Mouse (Mus musculus) kidney, embryonic 14.5 days (tissue): ENCODE results near the gene Atp5c1. TPM values are rescaled to one million over a fixed set of nuclear protein-coding genes. Genes with fewer than 3 reads are reported as not detected.
A peak's percentile ranks its signal among the peaks of the same experiment; 100 is the strongest.

Source experiments
- ATAC-seq: fragments of 200-750 bp; cut with Nextera tagmentation; 2 replicates; pipeline ENCODE4 v1.8.0; 2017; ENCODE audit warnings: moderate number of reproducible peaks, mild to moderate bottlenecking, moderate TSS enrichment, moderate library complexity; ENCODE audit not compliant: low FRiP score, low TSS enrichment
- H3K27ac ChIP-seq: fragments of 300-500 bp; sonication (generic); 2 replicates; pipeline ENCODE4 v1.5.1; 2014; ENCODE audit warnings: low read depth, mild to moderate bottlenecking, low read length, moderate library complexity, mixed read lengths
- H3K27me3 ChIP-seq: fragments of 300-500 bp; sonication (generic); 2 replicates; pipeline ENCODE4 v1.6.1; 2014; ENCODE audit warnings: mild to moderate bottlenecking, low read length; ENCODE audit not compliant: control insufficient read depth, insufficient read depth
- H3K36me3 ChIP-seq: fragments of 300-500 bp; sonication (generic); 2 replicates; pipeline ENCODE4 v1.6.1; 2014; ENCODE audit warnings: low read length, mixed read lengths; ENCODE audit not compliant: control insufficient read depth, insufficient read depth
- H3K4me1 ChIP-seq: fragments of 300-500 bp; sonication (generic); 2 replicates; pipeline ENCODE4 v1.6.1; 2014; ENCODE audit warnings: low read length, mixed read lengths; ENCODE audit not compliant: control insufficient read depth, insufficient read depth
- H3K4me2 ChIP-seq: fragments of 300-500 bp; sonication (generic); replicated peaks from 2 replicates; pipeline ENCODE4 v1.6.1; 2014; ENCODE audit warnings: low read depth, mild to moderate bottlenecking, low read length
- H3K4me3 ChIP-seq: fragments of 300-500 bp; sonication (generic); 2 replicates; pipeline ENCODE4 v1.5.1; 2014; ENCODE audit warnings: mild to moderate bottlenecking, low read length
- H3K9ac ChIP-seq: fragments of 300-500 bp; sonication (generic); 2 replicates; pipeline ENCODE4 v1.6.1; 2014; ENCODE audit warnings: low read depth, mild to moderate bottlenecking, low read length, moderate library complexity
- H3K9me3 ChIP-seq: fragments of 300-500 bp; sonication (generic); 2 replicates; pipeline ENCODE4 v1.6.1; 2016; ENCODE audit warnings: low read length; ENCODE audit not compliant: control insufficient read depth
- WGBS: fragments of 180-500 bp; shearing (Covaris S2); extraction: QIAGEN DNeasy Blood & Tissue Kit; methylation state at CpG from one replicate; pipeline ENCODE4 v1.1.7; 2014; 5-methylcytosine and 5-hydroxymethylcytosine counted together
- polyA plus RNA-seq: library from polyadenylated mRNA; unstranded; fragments of >200 nt; fragmentation: Nextera tagmentation; extraction: Ambion mirVana; gene quantifications from 2 replicates; pipeline ENCODE4 v1.2.1, GENCODE M21; 2014

Atp5c1 gene
- polyA plus RNA-seq, 1 experiment from 2014 or later, result 703 TPM

- Histone ChIP-seq H3K4me1 (no peaks in the 10 kb centered on the region), H3K4me3 (no peak overlapping the region), H3K27ac (no peak overlapping the region), H3K9ac (no peak overlapping the region), H3K27me3 (no peaks in the 10 kb centered on the region), H3K9me3 (no peaks in the 10 kb centered on the region), H3K36me3 (no peaks in the 10 kb centered on the region), H3K4me2 (no peak overlapping the region)
- ATAC-seq, result no peak
- 75% methylated on average over 2 of the region's 2 CpGs for WGBS
These were observed 20.2 kb upstream of the Atp5c1 start for GRCm38 (mm10) chr2:10100471-10100870.

- WGBS, result 33% methylated on average over 9 of the region's 9 CpGs
- ATAC-seq, result no peak
- no peaks in the 10 kb centered on the region for H3K4me1 ChIP-seq
- H3K9ac ChIP-seq, result no peak overlapping the region
- no peaks in the 10 kb centered on the region for H3K27me3 ChIP-seq
- H3K27ac ChIP-seq, result no peak overlapping the region
- H3K4me2 ChIP-seq, result no peak overlapping the region
- no peak overlapping the region for H3K4me3 ChIP-seq
- H3K36me3 ChIP-seq, result no peaks in the 10 kb centered on the region; the same call in 1 of the 2 replicates
- H3K9me3 ChIP-seq, result no peaks in the 10 kb centered on the region
These were observed 18.4 kb upstream of the Atp5c1 start for GRCm38 (mm10) chr2:10098598-10099215.

GRCm38 (mm10) chr2:10094327-10095100 lies 14.2 kb upstream of the Atp5c1 start:
- ATAC-seq, result no peak

GRCm38 (mm10) chr2:10087256-10087850 lies 7.0 kb upstream of the Atp5c1 start:
- Histone ChIP-seq H3K27ac (no peak overlapping the region), H3K36me3 (peaks cover 61% of the 10 kb centered on the region), H3K4me1 (no peaks in the 10 kb centered on the region), H3K9me3 (no peaks in the 10 kb centered on the region), H3K9ac (no peak overlapping the region), H3K27me3 (no peaks in the 10 kb centered on the region), H3K4me2 (no peak overlapping the region), H3K4me3 (no peak overlapping the region)
- no peak for ATAC-seq
- WGBS, result 87% methylated on average over 8 of the region's 8 CpGs

More at GRCm38 (mm10) chr2:10094327-10095100, 14.2 kb upstream of the Atp5c1 start:
- Histone ChIP-seq H3K9me3 (no peaks in the 10 kb centered on the region), H3K4me3 (no peak overlapping the region), H3K4me1 (no peaks in the 10 kb centered on the region), H3K27me3 (no peaks in the 10 kb centered on the region), H3K27ac (no peak overlapping the region), H3K36me3 (peaks cover 35% of the 10 kb centered on the region), H3K9ac (no peak overlapping the region), H3K4me2 (no peak overlapping the region)
- 72% methylated on average over 14 of the region's 14 CpGs for WGBS

- H3K4me2 ChIP-seq, result no peak overlapping the region
- peaks cover 24% of the 10 kb centered on the region for H3K36me3 ChIP-seq
- ATAC-seq, result no peak
- no peak overlapping the region for H3K9ac ChIP-seq
- no peak overlapping the region for H3K27ac ChIP-seq
- WGBS, result 44% methylated on average over 1 of the region's 1 CpGs
- H3K9me3 ChIP-seq, result no peaks in the 10 kb centered on the region
- H3K27me3 ChIP-seq, result no peaks in the 10 kb centered on the region
- H3K4me1 ChIP-seq, result peaks cover 25% of the 10 kb centered on the region
- H3K4me3 ChIP-seq, result no peak overlapping the region
These were observed 2.4 kb upstream of the Atp5c1 start for GRCm38 (mm10) chr2:10082737-10083136.

GRCm38 (mm10) chr2:10081453-10082080 lies 1.3 kb upstream of the Atp5c1 start:
- Histone ChIP-seq H3K4me1 (peaks cover 28% of the 10 kb centered on the region), H3K27me3 (no peaks in the 10 kb centered on the region), H3K27ac (no peak overlapping the region), H3K9ac (peak overlapping the region; percentile 98; the same call in 1 of the 2 replicates), H3K4me2 (peak overlapping the region; percentile 68), H3K9me3 (no peaks in the 10 kb centered on the region), H3K4me3 (peak overlapping the region; percentile 83), H3K36me3 (peaks cover 13% of the 10 kb centered on the region; the same call in 1 of the 2 replicates)
- WGBS, result 85% methylated on average over 5 of the region's 5 CpGs
- ATAC-seq, result no peak

- Histone ChIP-seq H3K4me1 (peaks cover 33% of the 10 kb centered on the region), H3K27ac (peak overlapping the region; percentile 83), H3K36me3 (peaks cover 10% of the 10 kb centered on the region; the same call in 1 of the 2 replicates), H3K27me3 (no peaks in the 10 kb centered on the region), H3K9me3 (no peaks in the 10 kb centered on the region), H3K4me2 (peak overlapping the region; percentile 79), H3K4me3 (peak overlapping the region; percentile 83), H3K9ac (peak overlapping the region; percentile 98)
- WGBS, result under 1% methylated on average over 28 of the region's 28 CpGs
- no peak; the same call in 1 of the 2 replicates for ATAC-seq
These were observed 483 bp downstream of the Atp5c1 start for GRCm38 (mm10) chr2:10079745-10080309.

- Histone ChIP-seq H3K27me3 (no peaks in the 10 kb centered on the region), H3K9ac (no peak overlapping the region; the same call in 1 of the 2 replicates), H3K4me2 (no peak overlapping the region), H3K4me1 (peaks cover 29% of the 10 kb centered on the region), H3K27ac (no peak overlapping the region), H3K9me3 (no peaks in the 10 kb centered on the region), H3K36me3 (peaks cover 16% of the 10 kb centered on the region), H3K4me3 (no peak overlapping the region)
- ATAC-seq, result no peak
- 76% methylated on average over 8 of the region's 8 CpGs for WGBS
These were observed 3.6 kb downstream of the Atp5c1 start for GRCm38 (mm10) chr2:10076675-10077074.
